Mouse (Mus musculus) lung, adult 10 weeks (tissue): ENCODE data around the gene Olfr965. TPM values are rescaled to one million over a fixed set of nuclear protein-coding genes. Genes with fewer than 3 reads are reported as not detected.

Experiments used
- polyA plus RNA-seq: library from polyadenylated mRNA; stranded (reverse); fragments of 350-450 nt; fragmentation: Illumina TruSeq; extraction: RNeasy Lipid Tissue Mini Kit (QIAGEN cat#74804); gene quantifications from one replicate; pipeline ENCODE4 v1.2.3, GENCODE M21; 2014; ENCODE audit warnings: low read depth, low replicate concordance; ENCODE audit not compliant: insufficient read depth

Olfr965 gene
- not detected for polyA plus RNA-seq

DNA sequence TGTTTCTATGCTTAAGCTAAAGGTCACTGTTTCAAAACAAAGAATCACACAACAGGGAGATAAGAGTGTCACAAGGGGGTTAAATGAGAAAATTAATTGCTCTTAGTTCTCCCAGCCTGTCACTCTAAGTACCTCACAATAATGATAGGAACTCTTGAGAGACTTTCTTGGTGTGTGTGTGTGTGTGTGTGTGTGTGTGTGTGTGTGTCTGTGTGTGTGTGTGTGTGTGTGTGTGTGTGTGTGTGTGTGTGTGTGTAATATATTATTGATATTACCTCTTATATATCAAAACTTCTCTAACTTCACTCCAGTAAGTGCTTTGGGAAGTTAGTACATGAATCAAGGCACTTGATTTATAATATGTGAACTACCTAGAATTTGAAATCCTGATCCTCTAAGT is at the start of gene Olfr965:
TSS of gene Olfr965 (plus strand) at position 301 of the 400 bp plus-strand sequence.

GRCm38 (mm10) chr9:39666905-39667304 is 44.2 kb upstream of the Olfr965 start, which contains the start of gene Olfr963:
Gene Olfr963 (plus strand): TSS chr9:39667205.

GRCm38 (mm10) chr9:39707017-39707416 is 4.1 kb upstream of the Olfr965 start, which contains the start of gene Olfr149:
Gene Olfr149 (minus strand): TSS chr9:39707117.

GRCm38 (mm10) chr9:39730678-39731077 is 19.5 kb downstream of the Olfr965 start, which contains the start of gene Olfr150:
Gene Olfr150 (plus strand): TSS chr9:39730978.

DNA sequence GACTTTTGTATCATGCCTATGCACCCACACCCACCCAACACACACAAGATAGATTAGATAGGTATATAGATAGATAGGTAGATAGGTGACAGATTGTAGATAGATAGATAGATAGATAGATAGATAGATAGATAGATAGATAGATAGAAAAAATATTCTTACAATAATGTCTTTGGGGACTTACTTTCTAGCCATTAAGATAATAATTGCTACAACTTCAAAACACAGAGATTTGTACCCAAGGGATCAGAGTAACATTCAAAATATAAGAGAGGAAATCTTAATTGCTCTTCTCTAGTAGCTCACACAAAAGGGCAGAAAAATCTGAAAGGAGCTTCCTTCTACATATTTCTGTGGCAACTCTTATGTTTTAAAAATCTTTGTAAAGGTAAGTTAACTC is 34.8 kb downstream of the Olfr965 start, which contains the start of gene Olfr967:
TSS of gene Olfr967 (plus strand) at position 301 of the 400 bp plus-strand sequence.

Other genes starting within 250 kb of the Olfr965 start
- not detected for gene Olfr955, start 239.4 kb upstream of the Olfr965 start, polyA plus RNA-seq
- not detected for gene Olfr44, start 217.4 kb upstream of the Olfr965 start, polyA plus RNA-seq
- gene Olfr957, start 195.5 kb upstream of the Olfr965 start, polyA plus RNA-seq = not detected
- gene Olfr958, start 157.3 kb upstream of the Olfr965 start, polyA plus RNA-seq = not detected
- not detected for gene Olfr959, start 135.8 kb upstream of the Olfr965 start, polyA plus RNA-seq
- gene AW551984, start 107.0 kb upstream of the Olfr965 start, polyA plus RNA-seq = 0.23 TPM
- not detected for gene Olfr148, start 100.7 kb upstream of the Olfr965 start, polyA plus RNA-seq
- gene Olfr960, start 90.0 kb upstream of the Olfr965 start, polyA plus RNA-seq = not detected
- gene Olfr961, start 66.3 kb upstream of the Olfr965 start, polyA plus RNA-seq = not detected
- gene Olfr963, start 44.1 kb upstream of the Olfr965 start, polyA plus RNA-seq = not detected
- gene Olfr149, start 4.2 kb upstream of the Olfr965 start, polyA plus RNA-seq = not detected
- not detected for gene Olfr150, start 19.6 kb downstream of the Olfr965 start, polyA plus RNA-seq
- not detected for gene Olfr967, start 34.9 kb downstream of the Olfr965 start, polyA plus RNA-seq
- gene Olfr968, start 71.9 kb downstream of the Olfr965 start, polyA plus RNA-seq = not detected
- not detected for gene Olfr969, start 79.6 kb downstream of the Olfr965 start, polyA plus RNA-seq
- gene Olfr970, start 97.5 kb downstream of the Olfr965 start, polyA plus RNA-seq = not detected
- not detected for gene Olfr971, start 125.5 kb downstream of the Olfr965 start, polyA plus RNA-seq
- not detected for gene Olfr972, start 155.1 kb downstream of the Olfr965 start, polyA plus RNA-seq
- not detected for gene Olfr229, start 196.0 kb downstream of the Olfr965 start, polyA plus RNA-seq
- gene Olfr974, start 226.1 kb downstream of the Olfr965 start, polyA plus RNA-seq = not detected
- not detected for gene Olfr975, start 240.7 kb downstream of the Olfr965 start, polyA plus RNA-seq
- gene Olfr976, start 249.8 kb downstream of the Olfr965 start, polyA plus RNA-seq = not detected